Mouse (Mus musculus) left cerebral cortex, postnatal 36 days (tissue): ENCODE measurements around the gene Jchain. TPM values are rescaled to one million over a fixed set of nuclear protein-coding genes. Genes with fewer than 3 reads are reported as not detected.

ENCODE experiments used
- DNase-seq, 2 experiments: peaks; one replicate each; pipeline ENCODE4 v3.0.0; 2021 to 2022; ENCODE audit warnings: low spot score in 2 of 2, mixed read lengths in 1 of 2
- intact Hi-C: fragments of 180-260 bp; cut with DNase I; formaldehyde crosslinking; loops from one replicate; pipeline ENCODE4 v1.15.1; 2025
- total RNA-seq, 2 experiments: library from RNA; stranded (reverse); gene quantifications; 2 replicates each; pipeline ENCODE4 v1.2.3; 2021

The Jchain gene
- total RNA-seq, 2 experiments from 2014 or later = 0.30 to 0.50 TPM

DNA sequence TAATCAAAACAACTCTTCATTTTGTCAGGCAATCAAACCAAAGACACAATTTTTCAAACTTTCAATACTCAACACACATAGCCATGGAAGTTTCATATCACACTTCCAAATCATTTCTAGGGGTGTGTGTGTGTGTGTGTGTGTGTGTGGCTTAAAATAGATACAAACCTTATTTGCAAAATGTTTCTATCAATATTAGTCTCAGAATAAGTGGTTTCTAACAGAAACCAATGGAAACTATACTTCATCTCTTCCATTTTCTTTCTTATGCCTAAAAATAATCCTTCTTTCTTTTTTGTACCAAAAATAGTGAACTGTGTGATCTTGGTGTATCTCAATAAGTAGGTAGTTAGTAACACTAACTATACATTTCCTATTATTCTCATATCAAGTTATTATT, 13.2 kb upstream of the Jchain start:
- DNase-seq = no peak
- intact Hi-C loops = no loop called here

DNA sequence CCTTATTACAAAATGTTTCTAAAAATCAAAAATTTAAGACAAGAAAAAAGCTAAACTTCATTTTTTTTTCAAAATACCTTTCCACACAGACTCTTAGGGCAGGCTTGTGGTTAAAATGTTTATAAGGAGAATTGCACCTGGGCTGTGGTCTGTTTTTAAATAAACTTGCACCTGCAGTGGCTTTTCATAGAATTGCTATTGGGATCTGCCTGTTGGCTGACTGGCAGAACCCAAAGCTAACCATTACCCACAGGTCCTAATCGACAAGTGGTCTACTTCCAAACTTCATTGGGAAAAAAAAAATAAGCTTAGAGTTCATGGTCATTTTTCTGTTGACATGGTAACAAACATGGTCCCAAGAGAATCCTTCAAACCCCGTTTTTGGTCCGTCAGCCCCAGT, 7.0 kb upstream of the Jchain start:
- DNase-seq = no peak
- intact Hi-C loops = no loop called here

- DNase-seq = no peak
- intact Hi-C loops = no loop called here
These were observed 3.2 kb upstream of the Jchain start for GRCm38 (mm10) chr5:88530908-88531307.

DNA sequence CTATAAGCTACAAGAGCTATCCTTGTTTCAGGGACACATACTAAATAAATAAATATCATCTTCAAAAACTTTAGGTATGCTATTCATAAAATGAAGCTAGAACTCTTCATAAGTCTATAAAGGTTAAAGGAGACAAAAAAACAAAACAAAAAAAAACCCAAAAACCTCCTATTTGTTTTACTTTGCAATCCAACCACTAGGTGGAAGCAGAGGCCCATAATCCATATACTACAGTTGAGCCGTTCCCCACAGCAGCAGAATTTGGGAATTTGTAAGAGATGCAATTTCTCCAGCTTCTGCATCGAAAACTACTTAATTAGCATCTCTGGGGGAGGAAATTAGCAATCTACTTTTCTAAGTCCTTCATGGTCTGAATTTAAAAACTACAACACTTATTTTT, 8.5 kb downstream of the Jchain start:
- intact Hi-C loops = no loop called here
- DNase-seq = no peak

DNA sequence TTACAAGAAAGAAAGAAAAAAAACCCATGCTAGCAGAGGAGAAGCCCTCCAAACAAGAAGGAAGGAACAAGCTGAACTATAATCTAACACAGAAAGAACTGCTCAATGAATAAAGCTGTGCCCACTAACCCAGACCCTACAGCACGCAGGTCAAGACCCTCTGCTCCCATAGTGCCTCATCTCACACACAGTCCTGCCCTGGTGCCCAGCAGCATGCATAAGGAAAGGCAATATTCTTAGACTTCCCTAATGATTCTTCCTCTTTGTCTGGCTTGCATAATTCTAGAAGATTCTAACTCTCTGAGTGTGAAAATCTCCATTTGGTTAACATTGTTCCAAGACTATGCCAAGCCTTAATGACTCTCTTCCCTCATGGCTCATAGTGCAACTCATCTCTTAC, 18.7 kb downstream of the Jchain start:
- no peak for DNase-seq
- intact Hi-C loops = no loop called here

- intact Hi-C loops = no loop called here
- no peak for DNase-seq
These were observed 19.1 kb downstream of the Jchain start for GRCm38 (mm10) chr5:88508555-88508954.

DNA sequence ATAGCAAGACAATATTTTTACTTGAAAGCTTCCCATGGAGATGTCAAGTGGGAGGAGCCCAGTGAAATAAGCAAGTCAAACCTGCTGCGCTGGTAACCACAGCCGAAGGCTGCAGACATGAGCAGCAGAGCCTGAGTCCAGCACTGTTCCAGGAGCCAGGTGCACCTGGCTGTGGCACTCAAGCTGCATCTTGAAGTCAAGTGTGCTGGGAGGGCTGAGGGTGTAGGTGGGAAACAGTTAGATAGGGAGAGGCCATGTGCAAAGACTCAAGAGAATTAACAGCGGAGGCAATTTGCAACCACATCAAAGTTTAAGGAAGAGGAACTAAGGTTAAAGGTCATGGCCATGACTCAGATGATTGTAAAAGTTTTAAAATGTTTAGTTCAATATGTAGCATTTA, 27.9 kb downstream of the Jchain start:
- DNase-seq = no peak
- intact Hi-C loops = no loop called here

- DNase-seq = no peak
- intact Hi-C loops = no loop called here
These were observed 36.6 kb downstream of the Jchain start for GRCm38 (mm10) chr5:88491111-88491510.

GRCm38 (mm10) chr5:88489004-88489403, 38.7 kb downstream of the Jchain start:
- intact Hi-C loops = no loop called here
- no peak for DNase-seq

DNA sequence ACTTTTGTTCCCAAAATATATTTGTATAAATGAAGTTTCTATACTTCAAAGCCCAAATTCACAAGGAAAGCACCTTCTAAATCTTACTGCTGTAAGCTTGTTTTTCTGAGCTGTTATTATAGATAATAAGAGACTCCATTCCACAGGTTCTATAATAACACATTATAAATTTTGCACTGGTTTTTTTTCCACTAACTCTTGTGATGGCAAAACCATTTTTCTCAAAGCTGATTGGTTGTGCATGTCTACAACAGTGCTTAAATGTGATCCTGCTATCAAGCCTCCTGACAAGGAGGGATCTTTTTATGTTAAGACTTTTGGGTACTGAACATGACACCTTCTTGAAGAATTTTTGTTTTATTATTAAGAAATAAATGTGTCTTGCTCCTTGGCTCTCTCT, 40.0 kb downstream of the Jchain start, which contains the start of gene Enam:
Enam (plus strand) TSS at position 301 of the 400 bp plus-strand sequence.
- no peak for DNase-seq
- intact Hi-C loops = no loop called here

Other genes with a start within 250 kb of the Jchain start
- gene Prol1, start 210.6 kb downstream of the Jchain start, total RNA-seq = not detected
- not detected for gene Amtn, start 151.8 kb downstream of the Jchain start, total RNA-seq
- not detected for gene Ambn, start 71.9 kb downstream of the Jchain start, total RNA-seq
- not detected for gene Enam, start 39.9 kb downstream of the Jchain start, total RNA-seq
- gene Utp3, start 26.6 kb upstream of the Jchain start, total RNA-seq = 10 to 100 TPM; 24.5 to 25.1 TPM
- 100 to 1,000 TPM; 170 to 191 TPM for gene Rufy3, start 37.1 kb upstream of the Jchain start, total RNA-seq
- 100 to 1,000 TPM in 1 of 2 experiments, 10 to 100 TPM in 1; 97.4 to 104 TPM for gene Grsf1, start 148.3 kb upstream of the Jchain start, total RNA-seq
- 10 to 100 TPM; 26.1 to 32.6 TPM for gene Mob1b, start 193.0 kb upstream of the Jchain start, total RNA-seq
- 10 to 100 TPM; 15.0 to 16.0 TPM for gene Dck, start 237.1 kb upstream of the Jchain start, total RNA-seq